Mouse (Mus musculus) brain, embryonic 14.5 days (tissue): ENCODE measurements around the gene 4933405L10Rik.

ENCODE experiments used
- CTCF ChIP-seq: fragments of 200-500 bp; IDR thresholded peaks from 2 replicates; pipeline ENCODE4 v1.5.1; 2012; ENCODE audit warnings: inconsistent platforms, mild to moderate bottlenecking, moderate library complexity, borderline replicate concordance; ENCODE audit not compliant: insufficient read depth, insufficient read length; ENCODE audit errors: extremely low read depth
- POLR2A ChIP-seq: fragments of 200-500 bp; IDR thresholded peaks from 2 replicates; pipeline ENCODE4 v1.6.1; 2012; ENCODE audit warnings: mild to moderate bottlenecking, inconsistent platforms, borderline replicate concordance; ENCODE audit not compliant: poor library complexity, insufficient read depth, insufficient read length, severe bottlenecking; ENCODE audit errors: extremely low read depth

GRCm38 (mm10) chr8:105704955-105705354 lies 2.5 kb upstream of the 4933405L10Rik start:
- no peak for TF ChIP-seq CTCF
- TF ChIP-seq POLR2A = no peak
